Mouse (Mus musculus) frontal cortex, adult (tissue): ENCODE measurements around the gene Kif19a.

ENCODE experiments used
- ATAC-seq: cut with Nextera tagmentation; 2 replicates; pipeline ENCODE4 v1.9.2; 2017; ENCODE audit warnings: mild to moderate bottlenecking, moderate library complexity, mixed read lengths; ENCODE audit not compliant: low TSS enrichment

The Kif19a gene

GRCm38 (mm10) chr11:114807686-114808427 lies 42.7 kb downstream of the Kif19a start:
- ATAC-seq = no peak

- no peak for ATAC-seq
Observed at GRCm38 (mm10) chr11:114809371-114809770, 44.2 kb downstream of the Kif19a start.

- ATAC-seq = no peak
Observed at GRCm38 (mm10) chr11:114810344-114810743, 45.2 kb downstream of the Kif19a start.

GRCm38 (mm10) chr11:114812731-114813240 lies 47.6 kb downstream of the Kif19a start:
- peak; percentile 82; the same call in 1 of the 2 replicates for ATAC-seq

- ATAC-seq = no peak
Observed at GRCm38 (mm10) chr11:114814873-114815592, 49.8 kb downstream of the Kif19a start.

- no peak for ATAC-seq
Observed at GRCm38 (mm10) chr11:114816934-114817333, 51.7 kb downstream of the Kif19a start.

GRCm38 (mm10) chr11:114818185-114818584 lies 53.0 kb downstream of the Kif19a start:
- no peak for ATAC-seq

- no peak for ATAC-seq
Observed at GRCm38 (mm10) chr11:114819110-114819509, 53.9 kb downstream of the Kif19a start.

- no peak for ATAC-seq
Observed at GRCm38 (mm10) chr11:114820444-114820843, 55.3 kb downstream of the Kif19a start.

- no peak for ATAC-seq
Observed at GRCm38 (mm10) chr11:114821325-114821724, 56.1 kb downstream of the Kif19a start.

- ATAC-seq = peak; percentile 98
Observed at GRCm38 (mm10) chr11:114822727-114823126, 57.5 kb downstream of the Kif19a start.

GRCm38 (mm10) chr11:114823199-114823725 lies 58.1 kb downstream of the Kif19a start:
- ATAC-seq = peak; percentile 31; the same call in 1 of the 2 replicates

GRCm38 (mm10) chr11:114826686-114827085 lies 61.5 kb downstream of the Kif19a start:
- ATAC-seq = no peak

GRCm38 (mm10) chr11:114829499-114830432 lies 64.6 kb downstream of the Kif19a start:
- no peak for ATAC-seq

- ATAC-seq = no peak
Observed at GRCm38 (mm10) chr11:114830433-114830773, 65.2 kb downstream of the Kif19a start.

GRCm38 (mm10) chr11:114833166-114833565 lies 68.0 kb downstream of the Kif19a start:
- ATAC-seq = no peak
